ENCODE assay signal across 10 mouse cellular contexts in genomic region chr13:9199465-9199844, GRCm38 (mm10).
DNase-seq lines count a peak whose midpoint lies in the region; ATAC-seq and TF ChIP-seq lines count a peak whose summit lies in the region.
"Had no signal": no experiment of that assay in that cellular context is flagged by ENCODE, and none has a peak within 500 bp of the region (broad histone marks: within the 10 kb centered on the region; RNA-seq: fewer than 3 reads in every experiment).

No protein-coding gene starts in this region.

- no peak for ATAC-seq in heart, embryonic 12.5 days (ENCODE audit: insufficient number of reproducible peaks, low FRiP score)
- ATAC-seq in hindbrain, embryonic 12.5 days (ENCODE audit: low FRiP score), result peak; percentile 55
- ATAC-seq in liver, embryonic 16.5 days (ENCODE audit: low read depth), result 0 out of 2 replicates have a peak, but pooled peaks have one; percentile 9

- 0 out of 2 replicates have a peak, but pooled peaks cover 4% of the 10 kb centered on the region for H3K4me1 ChIP-seq in heart, embryonic 12.5 days (replicated peaks)
- peaks cover 20% of the 10 kb centered on the region for H3K4me1 ChIP-seq in E14TG2a.4 (replicated peaks; ENCODE audit: low read depth, low read length)
- H3K4me1 ChIP-seq in hindbrain, embryonic 12.5 days, result peaks cover 4% of the 10 kb centered on the region
- no peaks in the 10 kb centered on the region for H3K4me1 ChIP-seq in liver, embryonic 16.5 days (ENCODE audit: control insufficient read depth, low read depth, low read length)

- TF ChIP-seq CTCF in E14TG2a.4 (conservative IDR thresholded peaks at IDR 0.05; ENCODE audit: low read length), result no peak

- no peaks in the 10 kb centered on the region for H3K36me3 ChIP-seq in heart, embryonic 12.5 days
- no peaks in the 10 kb centered on the region for H3K36me3 ChIP-seq in E14TG2a.4 (ENCODE audit: insufficient read depth, low read length)
- H3K36me3 ChIP-seq in hindbrain, embryonic 12.5 days, result no peaks in the 10 kb centered on the region
- no peaks in the 10 kb centered on the region for H3K36me3 ChIP-seq in liver, embryonic 16.5 days (ENCODE audit: control insufficient read depth, insufficient read depth)

- H3K4me3 ChIP-seq in heart, embryonic 12.5 days, result peak overlapping the region; percentile 18; the same call in 1 of the 2 replicates
- peak overlapping the region; percentile 23 for H3K4me3 ChIP-seq in E14TG2a.4 (replicated peaks; ENCODE audit: low read length)
- no peak overlapping the region for H3K4me3 ChIP-seq in hindbrain, embryonic 12.5 days
- H3K4me3 ChIP-seq in liver, embryonic 16.5 days (ENCODE audit: low read depth, low read length), result no peak overlapping the region

- H3K27ac ChIP-seq in heart, embryonic 12.5 days (ENCODE audit: poor library complexity, severe bottlenecking), result no peak overlapping the region
- no peak overlapping the region for H3K27ac ChIP-seq in hindbrain, embryonic 12.5 days
- no peak overlapping the region for H3K27ac ChIP-seq in liver, embryonic 16.5 days (ENCODE audit: low read length)

- peak overlapping the region; percentile 58 for H3K4me2 ChIP-seq in heart, embryonic 12.5 days
- H3K4me2 ChIP-seq in hindbrain, embryonic 12.5 days (replicated peaks), result peak overlapping the region; percentile 30
- H3K4me2 ChIP-seq in liver, embryonic 16.5 days (ENCODE audit: low read depth, low read length), result no peak overlapping the region

- 0 out of 2 replicates have a peak overlapping the region, but pooled peaks have one; percentile 29 for H3K9ac ChIP-seq in heart, embryonic 12.5 days
- H3K9ac ChIP-seq in hindbrain, embryonic 12.5 days, result no peak overlapping the region
- H3K9ac ChIP-seq in liver, embryonic 16.5 days (ENCODE audit: low read depth, low read length), result no peak overlapping the region

- WGBS in heart, embryonic 12.5 days, result 28% methylated on average over 2 of the region's 2 CpGs
- WGBS in hindbrain, embryonic 12.5 days, result 41% methylated on average over 2 of the region's 2 CpGs
- 27% methylated on average over 2 of the region's 2 CpGs for WGBS in liver, embryonic 16.5 days (ENCODE audit: insufficient replicate concordance)

- H3K9me3 ChIP-seq in heart, embryonic 12.5 days (replicated peaks), result no peaks in the 10 kb centered on the region
- H3K9me3 ChIP-seq in E14TG2a.4 (ENCODE audit: low read length), result no peaks in the 10 kb centered on the region
- no peaks in the 10 kb centered on the region for H3K9me3 ChIP-seq in hindbrain, embryonic 12.5 days (replicated peaks)
- no peaks in the 10 kb centered on the region for H3K9me3 ChIP-seq in liver, embryonic 16.5 days (replicated peaks; ENCODE audit: control insufficient read depth, low read length)

- H3K27me3 ChIP-seq in heart, embryonic 12.5 days (replicated peaks), result 0 out of 2 replicates have a peak, but pooled peaks cover 3% of the 10 kb centered on the region
- peaks cover 3% of the 10 kb centered on the region; the same call in 1 of the 2 replicates for H3K27me3 ChIP-seq in E14TG2a.4 (ENCODE audit: insufficient read depth, low read length)
- H3K27me3 ChIP-seq in hindbrain, embryonic 12.5 days, result no peaks in the 10 kb centered on the region
- no peaks in the 10 kb centered on the region for H3K27me3 ChIP-seq in liver, embryonic 16.5 days (ENCODE audit: control insufficient read depth, insufficient read depth, low read depth, low read length)

- DNase-seq in heart, postnatal 14 days, result no peak
- DNase-seq in frontal cortex, adult 2 months (ENCODE audit: extremely low spot score in 1 of 2, low spot score in 1 of 2), result no peak
- no peak for DNase-seq in urinary bladder, adult 2 months (ENCODE audit: low spot score)
- DNase-seq in layer of hippocampus, postnatal 25 days (ENCODE audit: extremely low spot score in 1 of 2, low spot score in 1 of 2), result no peak
- DNase-seq: B cell, adult 2 months; thymus, postnatal 14 days had no signal

- intact Hi-C loops in heart, postnatal 14 days (cut with DNase I), result no loop called here

Comparison
In these comparisons a context has a peak if more than half of its experiments do, and no peak if none do; other contexts are left out.
1. H3K4me3 ChIP-seq: peak in heart, embryonic 12.5 days (single experiment) and E14TG2a.4 (single experiment); none in hindbrain, embryonic 12.5 days (single experiment) and liver, embryonic 16.5 days (single experiment).